12 mouse cellular contexts compared by ENCODE assay signal in the genomic region with DNA sequence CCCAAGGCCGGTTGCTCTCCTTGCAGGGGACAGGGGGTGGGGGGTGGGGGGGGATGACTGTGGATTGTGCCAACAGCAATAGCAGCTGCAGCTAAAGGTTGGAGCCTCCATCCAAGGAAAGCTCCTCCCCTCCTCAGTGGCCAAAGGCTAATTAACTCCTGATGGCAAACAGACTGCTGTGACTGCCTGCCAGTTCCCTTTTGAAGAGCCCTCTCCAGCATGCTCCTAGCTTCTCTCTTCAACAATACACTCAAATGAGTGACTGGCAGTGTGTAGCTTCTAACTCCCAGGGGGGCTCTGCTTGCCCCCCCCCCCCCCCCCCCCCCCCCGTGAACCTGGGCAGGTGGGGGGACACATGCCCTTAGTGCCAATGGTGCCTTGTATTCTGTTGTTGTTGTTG.
DNase-seq lines count a peak whose midpoint lies in the region; ATAC-seq lines count a peak whose summit lies in the region.
"Had no signal": no experiment of that assay in that cellular context is flagged by ENCODE, and none has a peak within 500 bp of the region (broad histone marks: within the 10 kb centered on the region; RNA-seq: fewer than 3 reads in every experiment).

No protein-coding gene starts in this region.

- H3K27ac ChIP-seq in kidney, embryonic 16.5 days (ENCODE audit: low read length) = peak overlapping the region; percentile 20; the same call in 1 of the 2 replicates
- H3K27ac ChIP-seq: liver, embryonic 14.5 days; neural tube, embryonic 12.5 days had no signal

- no peak overlapping the region for H3K4me3 ChIP-seq in kidney, embryonic 16.5 days (ENCODE audit: low read length)
- H3K4me3 ChIP-seq: neural tube, embryonic 12.5 days had no signal

- 20% methylated on average over 2 of the region's 2 CpGs for WGBS in kidney, embryonic 16.5 days

- no peak overlapping the region for H3K4me2 ChIP-seq in kidney, embryonic 16.5 days (replicated peaks; ENCODE audit: low read depth, low read length)
- H3K4me2 ChIP-seq: neural tube, embryonic 12.5 days had no signal

- H3K9me3 ChIP-seq in kidney, embryonic 16.5 days (ENCODE audit: low read length) = no peaks in the 10 kb centered on the region
- H3K9me3 ChIP-seq: neural tube, embryonic 12.5 days had no signal

- peak; percentile 26 to 34 for DNase-seq in cerebellum, postnatal 14 days
- no peak for DNase-seq in cerebellum, adult 11 months
- peak; percentile 35 for DNase-seq in retina, postnatal 1 day
- DNase-seq in retina, embryonic 14.5 days (ENCODE audit: low spot score) = no peak
- DNase-seq in left cerebral cortex, adult 18-20 months (ENCODE audit: low spot score in 2 of 2) = no peak
- no peak for DNase-seq in frontal cortex, postnatal 25 days (ENCODE audit: low spot score in 2 of 2)
- DNase-seq in liver = no peak
- DNase-seq: B cell, adult 2 months; cerebellum, adult 18-20 months had no signal

- no peak overlapping the region for H3K9ac ChIP-seq in kidney, embryonic 16.5 days (replicated peaks; ENCODE audit: low read length)
- H3K9ac ChIP-seq: liver, embryonic 14.5 days; neural tube, embryonic 12.5 days had no signal

- H3K36me3 ChIP-seq in kidney, embryonic 16.5 days (ENCODE audit: insufficient read depth, low read length) = no peaks in the 10 kb centered on the region
- H3K36me3 ChIP-seq: neural tube, embryonic 12.5 days had no signal

- peaks cover 10% of the 10 kb centered on the region for H3K4me1 ChIP-seq in kidney, embryonic 16.5 days (ENCODE audit: insufficient read depth, low read length)

- ATAC-seq in kidney, embryonic 16.5 days (ENCODE audit: low FRiP score, low TSS enrichment) = no peak

- no peaks in the 10 kb centered on the region for H3K27me3 ChIP-seq in kidney, embryonic 16.5 days (ENCODE audit: insufficient read depth, low read length)
- H3K27me3 ChIP-seq: neural tube, embryonic 12.5 days had no signal

Comparison
In these comparisons a context has a peak if more than half of its experiments do, and no peak if none do; other contexts are left out.
1. DNase-seq: peak in cerebellum, postnatal 14 days (2 of 2) and retina, postnatal 1 day (single experiment); none in cerebellum, adult 11 months (single experiment), retina, embryonic 14.5 days (single experiment), left cerebral cortex, adult 18-20 months (0 of 2), frontal cortex, postnatal 25 days (0 of 2) and liver (single experiment).